Mouse (Mus musculus) right cerebral cortex, postnatal 25 days (tissue): ENCODE measurements around the gene Grcc10.
A peak's percentile ranks its signal among the peaks of the same experiment; 100 is the strongest.

Experiments used
- DNase-seq: peaks from one replicate; pipeline ENCODE4 v3.0.0; 2022

Gene Grcc10

GRCm38 (mm10) chr6:124698751-124699150, 42.4 kb downstream of the Grcc10 start:
- no peak for DNase-seq

DNA sequence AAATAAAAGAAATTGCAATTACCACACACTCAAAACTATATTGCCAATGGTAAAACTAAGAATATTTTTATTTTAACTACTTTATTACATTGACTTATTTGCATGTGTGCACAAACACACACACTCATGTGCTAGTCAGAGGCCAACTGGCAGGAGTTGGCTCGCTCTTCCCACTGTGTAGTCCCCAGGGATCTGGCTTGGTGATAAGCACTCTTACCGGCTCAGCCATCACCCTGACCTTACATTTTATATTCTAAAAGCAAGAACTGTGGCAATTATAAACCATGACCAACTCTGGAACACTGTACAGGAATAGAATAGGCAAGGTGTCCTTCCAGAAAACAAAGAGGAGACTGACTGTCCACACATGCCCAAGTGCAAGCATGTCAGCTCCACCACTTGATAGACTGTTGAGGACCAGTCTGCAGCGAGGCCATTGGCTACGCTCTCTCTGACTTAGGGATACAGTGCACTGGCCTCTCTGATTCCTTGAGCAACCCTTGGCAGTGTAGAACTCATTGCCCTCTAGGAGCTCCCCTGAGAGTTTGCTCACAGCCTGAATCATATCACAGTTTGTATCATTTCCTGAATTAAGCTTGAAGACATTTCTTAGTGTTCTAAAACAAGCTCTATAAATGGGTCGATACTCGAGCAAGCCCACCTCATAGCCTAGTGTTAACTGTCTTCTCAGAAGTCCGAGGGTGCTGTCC, 44.6 kb downstream of the Grcc10 start:
- DNase-seq, result no peak

DNA sequence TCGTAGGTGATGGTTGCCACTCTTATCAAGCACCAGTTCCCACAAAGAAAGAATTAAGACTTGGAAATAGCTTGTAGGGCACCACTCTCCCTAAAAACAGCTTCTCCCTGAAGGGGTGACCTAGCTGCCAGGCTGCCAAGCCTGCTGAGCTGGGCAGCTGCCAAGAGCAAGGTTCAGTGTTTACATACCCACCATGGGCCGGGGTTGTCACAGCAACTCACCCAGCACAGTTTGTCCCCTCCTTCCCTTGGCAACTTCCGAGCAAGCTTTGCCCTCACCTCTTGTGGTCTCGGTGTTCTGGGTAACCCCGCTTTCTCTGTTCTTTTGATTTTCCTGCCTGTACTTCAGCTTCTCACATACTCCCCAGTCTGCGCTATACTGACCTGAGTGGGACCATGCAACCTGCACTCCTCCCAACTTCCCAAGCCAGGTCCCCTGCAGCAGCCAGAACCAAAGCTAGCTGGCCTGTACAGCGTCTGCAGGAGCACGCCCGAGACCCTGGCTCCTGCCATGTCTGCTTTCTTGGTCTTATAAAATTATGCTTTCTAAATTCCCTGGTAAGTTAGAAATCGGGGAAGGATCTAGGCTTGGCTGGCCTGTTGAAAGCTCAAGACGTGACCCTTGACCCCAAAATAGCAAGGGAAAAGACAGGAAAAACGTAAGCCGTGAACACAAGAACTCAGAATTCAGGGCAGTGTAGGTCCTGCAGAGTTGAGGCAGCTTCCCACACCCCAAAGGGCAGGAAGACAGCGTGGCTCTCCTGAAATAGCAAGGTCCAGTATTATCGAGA, 46.8 kb downstream of the Grcc10 start:
- peak; percentile 38 for DNase-seq

- no peak for DNase-seq
These were observed 47.8 kb downstream of the Grcc10 start for GRCm38 (mm10) chr6:124693243-124693981.

GRCm38 (mm10) chr6:124690517-124690916, 50.7 kb downstream of the Grcc10 start:
- no peak for DNase-seq
